Mouse (Mus musculus) MEL (cell line): ENCODE measurements around the gene Mrpl38.
A peak's percentile ranks its signal among the peaks of the same experiment; 100 is the strongest.

Experiments used
- CTCF ChIP-seq, 3 experiments: IDR thresholded peaks in 2 of 3; conservative IDR thresholded peaks in 1 of 3; 2 replicates each; pipeline ENCODE4 v1.5.1; 2011 to 2012; ENCODE audit warnings: low read length in 3 of 3, low read depth in 2 of 3, mild to moderate bottlenecking in 2 of 3, improper control_type of control experiment in 1 of 3, inconsistent platforms in 1 of 3, mixed read lengths in 1 of 3, moderate library complexity in 1 of 3; ENCODE audit not compliant: control insufficient read depth in 1 of 3, insufficient read depth in 1 of 3, poor library complexity in 1 of 3, severe bottlenecking in 1 of 3
- MAX ChIP-seq: IDR thresholded peaks from 2 replicates; pipeline ENCODE4 v1.6.1; 2011; ENCODE audit warnings: low read length, improper control_type of control experiment
- RAD21 ChIP-seq: IDR thresholded peaks from 2 replicates; pipeline ENCODE4 v1.6.1; 2011; ENCODE audit warnings: mild to moderate bottlenecking, low read depth, low read length, improper control_type of control experiment
- TCF12 ChIP-seq: IDR thresholded peaks from 2 replicates; pipeline ENCODE4 v1.6.1; 2014; ENCODE audit warnings: low read depth, mild to moderate bottlenecking, inconsistent platforms, low read length, improper control_type of control experiment, moderate library complexity
- UBTF ChIP-seq: IDR thresholded peaks from 2 replicates; pipeline ENCODE4 v1.6.1; 2012; ENCODE audit warnings: low read depth, mild to moderate bottlenecking, inconsistent platforms, low read length, improper control_type of control experiment, moderate library complexity, borderline replicate concordance; ENCODE audit not compliant: insufficient read depth

DNA sequence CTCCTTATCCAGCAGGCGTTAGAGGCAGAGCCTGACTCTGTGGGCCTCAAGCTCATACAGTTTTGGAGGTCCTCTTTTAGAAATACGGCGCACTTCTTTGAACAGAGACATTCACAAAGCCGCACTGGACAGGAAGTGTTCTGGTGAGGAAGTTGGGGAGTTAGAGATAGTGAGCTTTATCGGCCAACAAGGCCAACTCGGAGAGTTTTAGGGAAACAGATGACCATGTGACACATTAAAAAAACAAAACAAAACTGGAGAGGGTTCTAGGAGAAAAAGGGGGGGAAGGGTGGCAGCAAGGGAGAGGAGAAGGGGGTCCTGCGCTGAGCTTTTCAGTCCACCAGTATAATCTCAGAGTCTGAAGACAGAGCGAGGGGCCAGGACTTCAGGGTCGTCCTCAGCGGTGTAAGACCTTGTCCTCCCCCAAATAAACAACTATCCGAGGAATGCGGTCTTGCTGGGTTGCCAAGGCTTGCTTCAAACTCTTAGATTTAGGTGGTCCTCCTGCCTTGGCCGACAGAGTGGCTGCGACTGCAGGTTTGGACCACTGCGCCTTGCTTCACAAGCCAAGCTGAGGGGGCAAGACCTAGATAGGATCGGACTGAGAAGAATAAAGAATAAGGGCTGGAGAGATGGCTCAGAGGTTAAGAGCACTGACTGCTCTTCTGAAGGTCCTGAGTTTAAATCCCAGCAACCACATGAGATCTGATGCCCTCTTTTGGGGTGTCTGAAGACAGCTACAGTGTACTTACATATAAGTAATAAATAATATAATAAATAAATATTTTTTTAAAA is 44.7 kb downstream of the Mrpl38 start:
- TF ChIP-seq CTCF (IDR thresholded peaks at IDR 0.05 in 2 of 3, conservative IDR thresholded peaks at IDR 0.05 in 1 of 3; ENCODE audit: control insufficient read depth in 1 of 3, insufficient read depth in 1 of 3, low read depth in 2 of 3, low read length in 3 of 3, poor library complexity in 1 of 3, severe bottlenecking in 1 of 3) (0 out of 6 replicates have a peak, but pooled peaks of 1 of the 3 experiments have one; percentile 0), RAD21 (no peak), MAX (peak; percentile 79), TCF12 (peak; percentile 96), UBTF (no peak)
